Mouse (Mus musculus) CD4-positive, CD25-positive, alpha-beta regulatory T cell, adult 2 months (primary cell): ENCODE data around the gene Meis3.
A peak's percentile ranks its signal among the peaks of the same experiment; 100 is the strongest.

Experiments used
- DNase-seq: peaks from one replicate; pipeline ENCODE4 v3.0.0-alpha.2; 2012; ENCODE audit warnings: low read depth, low spot score

The Meis3 gene

GRCm38 (mm10) chr7:16158735-16159134 lies 16.2 kb upstream of the Meis3 start:
- DNase-seq = no peak

GRCm38 (mm10) chr7:16160702-16161101 lies 14.2 kb upstream of the Meis3 start:
- DNase-seq = no peak

GRCm38 (mm10) chr7:16161302-16161701 lies 13.6 kb upstream of the Meis3 start:
- no peak for DNase-seq

DNA sequence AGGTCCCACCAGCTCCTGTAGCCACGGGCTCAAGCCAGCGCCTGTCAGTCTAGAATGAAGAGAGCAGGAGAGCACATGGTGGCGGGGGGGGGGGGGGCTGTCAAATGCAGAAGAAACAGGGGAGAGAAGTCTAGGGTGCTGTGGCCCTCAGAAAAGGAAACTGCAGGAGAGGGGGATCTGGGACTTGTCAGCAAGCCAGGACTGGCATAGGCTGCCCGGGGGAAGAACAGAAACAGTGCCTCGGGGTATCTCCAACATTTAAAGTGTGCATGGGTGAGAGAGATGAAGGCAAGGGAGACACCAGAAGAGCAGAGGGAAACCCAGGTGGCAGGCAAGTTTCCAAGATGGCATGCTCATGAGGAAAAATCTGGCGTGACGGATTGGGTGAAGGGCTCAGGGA lies 12.9 kb upstream of the Meis3 start:
- no peak for DNase-seq

DNA sequence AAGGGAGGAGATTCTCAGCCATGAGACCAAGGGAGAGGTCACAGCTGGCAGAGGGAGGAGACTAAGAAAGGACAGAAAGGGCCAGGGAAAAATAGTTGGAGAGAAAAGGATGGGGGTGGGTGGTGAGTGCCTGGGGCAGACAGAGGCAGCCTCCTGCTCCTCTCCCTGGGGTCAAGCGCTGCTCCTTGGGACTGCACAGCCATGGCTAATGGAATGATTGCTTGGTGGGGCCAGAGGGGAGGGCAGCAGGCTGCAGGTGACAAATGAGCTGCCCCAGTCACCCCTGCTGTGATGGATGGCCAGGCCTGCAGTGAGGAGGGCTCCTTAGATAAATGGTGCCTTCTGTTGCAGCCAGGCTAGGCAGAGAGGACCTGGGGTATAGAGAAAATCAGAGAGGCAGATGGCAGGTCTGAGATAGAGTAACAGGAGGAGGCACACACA lies 2.7 kb upstream of the Meis3 start:
- DNase-seq = no peak

DNA sequence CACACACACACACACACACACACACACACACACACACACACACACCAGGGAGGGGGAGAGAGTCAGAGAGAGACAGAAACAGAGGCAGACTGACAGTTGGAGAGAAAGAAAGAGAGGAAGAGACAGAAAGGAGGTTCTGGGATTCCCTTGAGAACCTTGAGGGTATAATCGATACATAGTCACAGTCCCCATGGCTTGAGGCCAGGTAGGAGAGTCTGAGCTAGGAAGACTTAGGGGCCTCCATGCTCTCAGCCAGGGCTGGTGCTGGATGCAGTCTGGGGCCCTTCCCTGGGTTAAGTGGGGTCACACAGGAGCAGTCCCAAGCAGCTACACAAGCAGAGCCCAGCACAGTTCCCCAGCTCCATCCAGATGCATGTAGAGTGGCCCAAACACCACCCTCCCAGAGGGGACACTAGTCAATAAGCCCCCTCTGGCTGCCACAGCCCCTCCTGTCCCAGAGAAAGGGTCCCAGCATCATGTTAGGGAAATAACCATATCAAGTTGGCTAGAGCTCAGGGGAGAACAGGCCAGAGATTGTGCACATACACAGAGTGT lies 2.2 kb upstream of the Meis3 start:
- DNase-seq = no peak

- no peak for DNase-seq
These were observed 1.7 kb upstream of the Meis3 start for GRCm38 (mm10) chr7:16173146-16173545.

- no peak for DNase-seq
These were observed 647 bp downstream of the Meis3 start for GRCm38 (mm10) chr7:16175542-16175931.

DNA sequence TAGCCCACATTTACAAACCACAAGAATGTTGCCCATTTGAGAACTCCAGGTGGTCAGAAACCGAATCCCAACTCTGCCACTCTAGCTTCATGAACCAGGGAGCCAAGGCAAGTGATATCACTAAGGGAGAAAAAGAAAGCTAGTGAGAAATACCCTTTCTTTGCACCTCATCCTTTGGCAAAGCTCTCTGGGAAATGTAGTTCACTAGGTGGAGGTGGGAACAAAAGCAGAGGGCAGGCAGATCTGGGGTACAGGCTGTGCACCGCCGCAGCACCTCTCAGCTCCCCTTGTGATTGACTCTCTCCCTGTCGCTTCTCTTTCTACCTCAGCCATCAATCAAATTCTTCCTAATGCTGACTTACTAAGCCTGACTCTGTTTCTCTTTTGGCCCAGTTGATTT lies 3.2 kb downstream of the Meis3 start:
- DNase-seq = no peak

DNA sequence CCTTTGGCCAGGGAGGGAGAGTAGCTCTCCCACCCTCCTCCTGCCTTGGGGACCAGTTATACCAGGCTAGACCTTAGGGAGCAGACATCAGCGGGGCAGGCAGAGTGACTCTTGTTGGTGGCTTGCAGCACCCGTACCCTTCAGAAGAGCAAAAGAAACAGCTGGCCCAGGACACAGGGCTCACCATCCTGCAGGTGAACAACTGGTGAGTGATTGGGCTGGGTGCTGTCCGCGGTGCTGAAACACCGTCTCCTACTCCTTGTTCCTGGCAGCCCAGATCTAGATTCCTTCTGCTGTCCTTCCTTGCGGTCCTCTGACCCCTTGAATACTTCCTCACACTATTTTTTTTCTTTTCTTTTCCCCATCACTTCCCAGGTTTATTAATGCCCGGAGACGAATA lies 8.8 kb downstream of the Meis3 start:
- DNase-seq = peak; percentile 67

DNA sequence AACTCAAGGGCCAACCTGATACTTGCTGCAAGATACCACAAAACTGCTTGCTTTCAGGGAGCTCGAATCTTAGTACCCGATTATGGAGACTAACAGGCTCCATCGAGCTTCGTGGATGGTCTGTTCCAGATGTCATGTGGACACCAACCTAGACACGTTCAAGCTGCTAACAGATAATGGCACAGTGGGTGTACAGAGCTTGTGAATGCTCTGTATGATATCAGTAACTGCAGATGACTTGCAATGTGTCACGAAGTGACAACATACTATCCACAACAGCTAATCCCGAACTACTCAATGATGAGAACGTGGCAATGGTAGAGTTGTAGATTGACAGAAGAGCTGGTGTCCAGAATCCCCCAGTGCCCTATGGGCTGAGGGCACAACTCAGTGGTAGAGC lies 12.6 kb downstream of the Meis3 start:
- no peak for DNase-seq

- peak; percentile 89 for DNase-seq
These were observed 17.4 kb downstream of the Meis3 start for GRCm38 (mm10) chr7:16192315-16192714.

GRCm38 (mm10) chr7:16193702-16194101 lies 18.8 kb downstream of the Meis3 start:
- DNase-seq = peak; percentile 63

GRCm38 (mm10) chr7:16196616-16197015 lies 21.7 kb downstream of the Meis3 start:
- DNase-seq = no peak

GRCm38 (mm10) chr7:16197166-16197565 lies 22.3 kb downstream of the Meis3 start:
- DNase-seq = no peak

GRCm38 (mm10) chr7:16198540-16198939 lies 23.6 kb downstream of the Meis3 start:
- no peak for DNase-seq

- peak; percentile 27 for DNase-seq
These were observed 26.2 kb downstream of the Meis3 start for GRCm38 (mm10) chr7:16201136-16201535.

DNA sequence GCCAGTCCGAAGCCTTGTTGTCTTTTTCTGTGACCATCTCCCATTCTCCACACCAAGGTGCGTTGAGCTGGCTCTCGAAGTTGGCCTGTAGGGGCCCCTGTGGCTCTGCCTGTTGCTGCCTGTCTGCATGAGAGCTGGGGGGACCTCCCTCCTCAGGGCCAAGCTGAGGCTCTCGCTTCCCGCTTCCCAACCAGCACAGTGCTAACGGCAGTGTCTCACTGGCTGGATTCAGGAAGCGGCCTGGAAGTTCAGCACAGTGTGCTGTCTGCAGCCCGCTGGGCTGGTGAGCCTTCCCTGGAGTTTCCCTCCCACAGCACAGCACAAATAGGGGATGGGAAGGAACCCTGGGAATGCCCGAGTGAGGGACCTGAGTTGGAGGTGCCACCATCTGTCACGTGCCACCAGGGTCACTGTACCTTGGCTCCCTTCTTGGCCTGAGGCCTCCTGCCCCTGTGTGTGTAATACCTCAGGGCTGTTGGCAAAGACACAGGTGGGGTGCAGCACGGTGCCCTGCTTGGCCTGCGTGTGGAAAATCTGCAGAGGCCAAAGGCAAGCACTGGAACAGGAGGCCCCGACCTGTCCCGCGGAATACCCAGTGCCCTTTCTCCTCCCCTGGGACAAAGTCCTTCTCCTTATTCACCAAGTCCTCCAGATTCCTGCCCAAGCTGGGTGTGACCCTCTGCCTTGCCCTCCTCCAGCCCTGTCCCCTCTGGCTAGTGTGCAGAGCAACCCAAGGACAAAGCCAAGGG lies 28.0 kb downstream of the Meis3 start:
- no peak for DNase-seq

GRCm38 (mm10) chr7:16203505-16203903 lies 28.6 kb downstream of the Meis3 start:
- no peak for DNase-seq

DNA sequence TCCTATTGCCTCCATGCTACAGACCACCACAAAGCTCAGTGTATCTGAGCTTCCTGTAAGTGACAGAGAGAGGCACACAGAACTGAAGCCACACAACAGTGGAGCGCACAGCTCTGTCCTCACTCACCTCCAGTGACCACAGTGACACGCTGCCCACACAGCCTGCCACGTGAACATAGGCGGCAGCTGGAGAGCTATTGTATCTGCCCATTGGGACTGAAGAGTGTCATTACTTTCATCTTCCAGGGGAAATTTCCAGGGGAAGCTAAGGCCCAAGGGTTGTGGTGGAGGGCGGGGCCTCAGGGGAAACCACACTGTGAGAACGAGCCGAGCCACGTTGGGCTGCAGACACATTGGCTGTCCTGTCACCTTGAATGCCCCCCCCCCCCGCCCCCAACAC lies 29.9 kb downstream of the Meis3 start:
- peak; percentile 38 for DNase-seq

DNA sequence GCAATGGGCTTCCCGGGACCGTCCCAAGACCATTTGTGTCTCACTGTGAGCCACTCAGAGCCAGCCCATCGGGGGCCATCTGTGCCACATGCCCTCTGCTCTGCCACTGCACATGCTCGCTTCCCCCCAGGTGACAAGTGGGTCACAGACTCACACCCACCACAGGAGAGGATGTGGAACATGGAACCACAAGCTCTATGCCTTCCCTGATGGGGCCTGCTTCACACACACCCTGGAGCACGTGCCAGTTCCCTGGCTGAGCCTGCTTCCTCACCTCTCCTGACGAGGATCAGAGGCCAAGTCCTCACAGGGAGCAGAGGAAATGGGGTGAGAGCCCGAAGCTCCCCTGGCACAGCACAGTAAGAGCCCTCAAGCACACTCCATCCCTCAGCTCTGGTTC lies 32.2 kb downstream of the Meis3 start:
- peak; percentile 30 for DNase-seq

GRCm38 (mm10) chr7:16207496-16207895 lies 32.6 kb downstream of the Meis3 start:
- DNase-seq = peak; percentile 53
